Mouse (Mus musculus) CH12.LX (cell line): ENCODE results near the gene Cdc40. TPM values are rescaled to one million over a fixed set of nuclear protein-coding genes. Genes with fewer than 3 reads are reported as not detected.

ENCODE experiments used
- DNase-seq: peaks from one replicate; pipeline ENCODE4 v3.0.0-alpha.2; 2013; ENCODE audit errors: extremely low read depth
- H3K27ac ChIP-seq: 2 replicates; pipeline ENCODE4 v1.5.1; 2012; ENCODE audit warnings: low read depth, mild to moderate bottlenecking, control low read depth, moderate library complexity; ENCODE audit not compliant: insufficient read depth
- H3K27me3 ChIP-seq: replicated peaks from 2 replicates; pipeline ENCODE3; 2012; ENCODE audit warnings: inconsistent platforms
- H3K36me3 ChIP-seq, 2 experiments: replicated peaks in 1 of 2; 2 replicates each; pipeline versions ENCODE3 to v1.6.1; 2012; ENCODE audit warnings: inconsistent platforms in 1 of 2, low read length in 1 of 2, mild to moderate bottlenecking in 1 of 2, mixed read lengths in 1 of 2, moderate library complexity in 1 of 2; ENCODE audit not compliant: control insufficient read depth in 1 of 2, insufficient read depth in 1 of 2
- H3K4me1 ChIP-seq, 2 experiments: 2 replicates each; pipeline ENCODE4 v1.6.1; 2012; ENCODE audit warnings: inconsistent platforms in 1 of 2, moderate library complexity in 1 of 2; ENCODE audit not compliant: insufficient read depth in 2 of 2, control insufficient read depth in 1 of 2
- H3K4me2 ChIP-seq: 2 replicates; pipeline ENCODE4 v1.6.1; 2012; ENCODE audit warnings: low read depth, mild to moderate bottlenecking, control low read depth; ENCODE audit not compliant: poor library complexity, insufficient read depth, severe bottlenecking
- H3K4me3 ChIP-seq, 3 experiments: fragments of 150-350 bp in 1 of 3; sonication (generic) in 1 of 3; replicated peaks in 1 of 3; 2 replicates each; pipeline versions ENCODE3 to v1.5.1; 2011 to 2012; ENCODE audit warnings: low read depth in 2 of 3, low read length in 2 of 3, mild to moderate bottlenecking in 2 of 3, moderate library complexity in 2 of 3, control low read depth in 1 of 3, improper control_type of control experiment in 1 of 3, inconsistent platforms in 1 of 3, mixed read lengths in 1 of 3; ENCODE audit not compliant: poor library complexity in 1 of 3
- H3K79me2 ChIP-seq: replicated peaks from 2 replicates; pipeline ENCODE4 v1.6.1; 2012; ENCODE audit warnings: mild to moderate bottlenecking, moderate library complexity; ENCODE audit not compliant: control insufficient read depth, poor library complexity, insufficient read depth, severe bottlenecking; ENCODE audit errors: extremely low read depth
- H3K9ac ChIP-seq: 2 replicates; pipeline ENCODE4 v1.6.1; 2012; ENCODE audit warnings: low read depth, mild to moderate bottlenecking, control low read depth, moderate library complexity; ENCODE audit not compliant: insufficient read depth
- H3K9me3 ChIP-seq: replicated peaks from 2 replicates; pipeline ENCODE3; 2012; ENCODE audit warnings: low read length, inconsistent platforms, mixed read lengths
- BHLHE40 ChIP-seq: IDR thresholded peaks from 2 replicates; pipeline ENCODE4 v1.6.1; 2011; ENCODE audit warnings: mild to moderate bottlenecking, low read depth, low read length, improper control_type of control experiment
- CHD1 ChIP-seq: IDR thresholded peaks from 2 replicates; pipeline ENCODE4 v1.6.1; 2012; ENCODE audit warnings: low read depth, low read length, improper control_type of control experiment, inconsistent platforms
- E2F4 ChIP-seq: IDR thresholded peaks from 2 replicates; pipeline ENCODE4 v1.6.1; 2011; ENCODE audit warnings: low read depth, low read length, improper control_type of control experiment; ENCODE audit not compliant: insufficient replicate concordance
- ELF1 ChIP-seq: IDR thresholded peaks from 2 replicates; pipeline ENCODE4 v1.6.1; 2014; ENCODE audit warnings: low read depth, mild to moderate bottlenecking, inconsistent platforms, low read length, improper control_type of control experiment
- EP300 ChIP-seq: IDR thresholded peaks from 2 replicates; pipeline ENCODE4 v1.6.1; 2011; ENCODE audit warnings: low read length, improper control_type of control experiment
- ETS1 ChIP-seq: conservative IDR thresholded peaks from 2 replicates; pipeline ENCODE4 v1.6.1; 2012; ENCODE audit warnings: low read depth, mild to moderate bottlenecking, inconsistent platforms, low read length, improper control_type of control experiment, moderate library complexity
- HCFC1 ChIP-seq: IDR thresholded peaks from 2 replicates; pipeline ENCODE4 v1.6.1; 2012; ENCODE audit warnings: low read depth, mild to moderate bottlenecking, inconsistent platforms, low read length, improper control_type of control experiment
- IRF4 ChIP-seq: IDR thresholded peaks from 2 replicates; pipeline ENCODE4 v1.6.1; 2014; ENCODE audit warnings: low read depth, mild to moderate bottlenecking, inconsistent platforms, low read length, improper control_type of control experiment
- KAT2A ChIP-seq: IDR thresholded peaks from 2 replicates; pipeline ENCODE4 v1.6.1; 2012; ENCODE audit warnings: low read length, improper control_type of control experiment, inconsistent platforms; ENCODE audit not compliant: insufficient replicate concordance
- MAFK ChIP-seq: IDR thresholded peaks from 2 replicates; pipeline ENCODE4 v1.6.1; 2011; ENCODE audit warnings: low read length, improper control_type of control experiment; ENCODE audit not compliant: insufficient replicate concordance
- MAZ ChIP-seq: IDR thresholded peaks from 2 replicates; pipeline ENCODE4 v1.6.1; 2012; ENCODE audit warnings: low read depth, mild to moderate bottlenecking, inconsistent platforms, low read length, improper control_type of control experiment, moderate library complexity
- MYC ChIP-seq: IDR thresholded peaks from 2 replicates; pipeline ENCODE4 v1.6.1; 2011; ENCODE audit warnings: low read depth, mild to moderate bottlenecking, improper control_type of control experiment, low read length
- NRF1 ChIP-seq: IDR thresholded peaks from 2 replicates; pipeline ENCODE4 v1.6.1; 2014; ENCODE audit warnings: low read depth, mild to moderate bottlenecking, inconsistent platforms, low read length, improper control_type of control experiment, moderate library complexity
- RCOR1 ChIP-seq: conservative IDR thresholded peaks from 2 replicates; pipeline ENCODE4 v1.6.1; 2012; ENCODE audit warnings: low read depth, mild to moderate bottlenecking, inconsistent platforms, low read length, improper control_type of control experiment
- SIN3A ChIP-seq: IDR thresholded peaks from 2 replicates; pipeline ENCODE4 v1.6.1; 2012; ENCODE audit warnings: low read length, improper control_type of control experiment, inconsistent platforms
- SMC3 ChIP-seq: IDR thresholded peaks from 2 replicates; pipeline ENCODE4 v1.6.1; 2011; ENCODE audit warnings: low read depth, low read length, improper control_type of control experiment
- TCF12 ChIP-seq: IDR thresholded peaks from 2 replicates; pipeline ENCODE4 v1.6.1; 2014; ENCODE audit warnings: low read depth, mild to moderate bottlenecking, inconsistent platforms, low read length, improper control_type of control experiment
- USF1 ChIP-seq: IDR thresholded peaks from 2 replicates; pipeline ENCODE4 v1.6.1; 2014; ENCODE audit warnings: low read depth, mild to moderate bottlenecking, inconsistent platforms, low read length, improper control_type of control experiment
- ZMIZ1 ChIP-seq: IDR thresholded peaks from 2 replicates; pipeline ENCODE4 v1.6.1; 2012; ENCODE audit warnings: low read depth, mild to moderate bottlenecking, inconsistent platforms, low read length, improper control_type of control experiment
- dilution Hi-C: fragments of 300-500 bp; cut with MboI; formaldehyde crosslinking; loops from 2 replicates; pipeline ENCODE4 v1.14.3; 2020; ENCODE audit warnings: low sequenced_read_pairs; ENCODE audit not compliant: extremely low pct_unique_long_range_greater_than_20kb, extremely low pct_ligation_motif_present
- in situ Hi-C: fragments of 300-500 bp; cut with MboI; formaldehyde crosslinking; loops from 3 replicates; pipeline ENCODE4 v1.14.3; 2019; ENCODE audit warnings: low sequenced_read_pairs, low pct_ligation_motif_present, low pct_unique_long_range_greater_than_20kb, mixed read lengths
- polyA plus RNA-seq: library from polyadenylated mRNA; unstranded; fragments of >175 nt; gene quantifications from 2 replicates; pipeline ENCODE4 v1.2.1, GENCODE M21; 2012; ENCODE audit warnings: low read depth; ENCODE audit not compliant: insufficient read length
- total RNA-seq, 2 experiments: library from RNA; depleted of rRNA; stranded (reverse); fragments of 300-350 nt in 1 of 2; fragments of >200 nt in 1 of 2; gene quantifications; 2 replicates each; pipeline ENCODE4 v1.2.3; 2012 to 2014

Gene Cdc40
- total and polyA plus RNA-seq, 3 experiments = 10.6 to 36.0 (median 13.6) TPM

- Histone ChIP-seq H3K9me3 (no peaks in the 10 kb centered on the region), H3K27ac (no peak overlapping the region), H3K4me2 (no peak overlapping the region), H3K27me3 (no peaks in the 10 kb centered on the region), H3K79me2 (no peaks in the 10 kb centered on the region), H3K9ac (no peak overlapping the region), H3K36me3 (no peaks in the 10 kb centered on the region), H3K4me3 (no peak overlapping the region), H3K4me1 (no peaks in the 10 kb centered on the region; a peak in 1 of 4 replicates)
- no peak for DNase-seq
- no peak for TF ChIP-seq NRF1
- no peak for TF ChIP-seq BHLHE40
- no peak for TF ChIP-seq EP300
- no peak for TF ChIP-seq HCFC1
- TF ChIP-seq ETS1 = no peak
- no peak for TF ChIP-seq ELF1
- no peak for TF ChIP-seq USF1
- TF ChIP-seq SIN3A = no peak
- no peak for TF ChIP-seq TCF12
- TF ChIP-seq MAFK = no peak
- dilution Hi-C loops (no loop called here), in situ Hi-C loops (no loop called here)
Measured at GRCm38 (mm10) chr10:40910811-40911210, 27.7 kb upstream of the Cdc40 start.

- H3K27ac ChIP-seq = no peak overlapping the region
- H3K9ac ChIP-seq = no peak overlapping the region
- in situ Hi-C loops = no loop called here
- H3K4me3 ChIP-seq = no peak overlapping the region
- no peak for DNase-seq
- H3K4me1 ChIP-seq = no peaks in the 10 kb centered on the region; a peak in 1 of 4 replicates
- no peaks in the 10 kb centered on the region for H3K36me3 ChIP-seq
- TF ChIP-seq TCF12 (no peak), USF1 (no peak), CHD1 (no peak), ETS1 (no peak), NRF1 (no peak), ZMIZ1 (no peak), ELF1 (no peak), HCFC1 (no peak), SMC3 (no peak), KAT2A (no peak), MAZ (no peak), IRF4 (no peak), MYC (no peak), BHLHE40 (no peak), RCOR1 (no peak), E2F4 (no peak)
- H3K9me3 ChIP-seq = no peaks in the 10 kb centered on the region
- H3K79me2 ChIP-seq = no peaks in the 10 kb centered on the region
- no peaks in the 10 kb centered on the region for H3K27me3 ChIP-seq
- H3K4me2 ChIP-seq = no peak overlapping the region
- dilution Hi-C loops = no loop called here
Measured at GRCm38 (mm10) chr10:40908580-40908979, 25.5 kb upstream of the Cdc40 start.
